Mouse (Mus musculus): ENCODE measurements at regions not wholly inside any gene's neighbourhood (a gene's known extent, or its start where the extent isn't known, plus 50 kb on each side); places are given as distances from the start of the nearest gene placed in this dataset.

DNA sequence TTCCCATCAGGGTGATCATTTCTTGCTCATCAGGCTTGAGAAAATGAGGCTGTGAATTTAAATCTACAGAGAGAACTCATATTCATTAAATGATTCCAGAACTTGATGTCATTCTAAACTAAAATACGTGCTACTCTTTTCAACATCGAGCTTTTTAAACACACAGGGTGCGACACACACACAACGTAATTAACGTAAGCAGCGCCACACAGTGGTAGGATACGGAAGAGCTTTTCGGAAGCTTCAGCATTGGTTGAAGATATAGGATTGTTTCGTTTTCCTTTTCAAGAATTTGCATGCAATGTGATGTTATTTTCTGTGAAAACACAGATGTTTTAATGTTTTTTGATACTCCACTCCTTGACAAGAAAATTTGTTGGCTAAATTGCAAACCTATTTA is 75.3 kb upstream of the Gm49339 start:
- TF ChIP-seq POLR2A (IDR thresholded peaks at IDR 0.05; ENCODE audit: extremely low read depth, insufficient read depth, low read length) (no peak), CTCF (IDR thresholded peaks at IDR 0.05; ENCODE audit: low read depth, low read length) (peak; percentile 24; the same call in 1 of the 2 replicates)

All from liver, adult 2 months (tissue).